Mouse (Mus musculus) forebrain, embryonic 13.5 days (tissue): Measurements from ENCODE around the gene Hnrnpc. TPM values are rescaled to one million over a fixed set of nuclear protein-coding genes. Genes with fewer than 3 reads are reported as not detected.
"Not testable (repeated sequence)": the region's sequence is repeated elsewhere in the genome, so short reads cannot be mapped to it uniquely, and the experiment has no call there.

Experiments used
- ATAC-seq: fragments of 200-750 bp; cut with Nextera tagmentation; 2 replicates; pipeline ENCODE4 v1.8.0; 2017
- H3K27ac ChIP-seq: fragments of 300-500 bp; sonication (generic); 2 replicates; pipeline ENCODE4 v1.5.1; 2015; ENCODE audit warnings: inconsistent platforms, mild to moderate bottlenecking, moderate library complexity
- H3K27me3 ChIP-seq: fragments of 300-500 bp; sonication (generic); 2 replicates; pipeline ENCODE4 v1.6.1; 2015; ENCODE audit warnings: mild to moderate bottlenecking, inconsistent platforms
- H3K36me3 ChIP-seq: fragments of 300-500 bp; sonication (generic); 2 replicates; pipeline ENCODE4 v1.6.1; 2015; ENCODE audit warnings: mild to moderate bottlenecking, inconsistent platforms; ENCODE audit not compliant: poor library complexity, severe bottlenecking
- H3K4me1 ChIP-seq: fragments of 300-500 bp; sonication (generic); 2 replicates; pipeline ENCODE4 v1.6.1; 2015; ENCODE audit warnings: inconsistent platforms
- H3K4me2 ChIP-seq: fragments of 300-500 bp; sonication (generic); 2 replicates; pipeline ENCODE4 v1.6.1; 2015; ENCODE audit warnings: inconsistent platforms, mild to moderate bottlenecking, moderate library complexity
- H3K4me3 ChIP-seq: fragments of 300-500 bp; sonication (generic); 2 replicates; pipeline ENCODE4 v1.5.1; 2015; ENCODE audit warnings: mild to moderate bottlenecking, inconsistent platforms
- H3K9ac ChIP-seq: fragments of 300-500 bp; sonication (generic); 2 replicates; pipeline ENCODE4 v1.6.1; 2015; ENCODE audit warnings: mild to moderate bottlenecking, inconsistent platforms
- H3K9me3 ChIP-seq: fragments of 300-500 bp; sonication (generic); replicated peaks from 2 replicates; pipeline ENCODE4 v1.6.1; 2016; ENCODE audit warnings: inconsistent platforms
- WGBS: fragments of 180-500 bp; shearing (Covaris S2); methylation state at CpG from one replicate; pipeline ENCODE4 v1.1.7; 2015; 5-methylcytosine and 5-hydroxymethylcytosine counted together
- polyA plus RNA-seq: library from polyadenylated mRNA; unstranded; fragments of >200 nt; fragmentation: Nextera tagmentation; extraction: Ambion mirVana; gene quantifications from 2 replicates; pipeline ENCODE4 v1.2.1, GENCODE M21; 2015

The Hnrnpc gene
- polyA plus RNA-seq, 1 experiment from 2014 or later = 894 TPM

- no peaks in the 10 kb centered on the region for H3K27me3 ChIP-seq
- peak overlapping the region; percentile 45 for H3K4me2 ChIP-seq
- H3K9me3 ChIP-seq = no peaks in the 10 kb centered on the region
- peaks cover 27% of the 10 kb centered on the region for H3K36me3 ChIP-seq
- WGBS = 82% methylated on average over 5 of the region's 5 CpGs
- no peak overlapping the region for H3K27ac ChIP-seq
- H3K9ac ChIP-seq = no peak overlapping the region; the same call in 1 of the 2 replicates
- ATAC-seq = no peak
- no peak overlapping the region for H3K4me3 ChIP-seq
- H3K4me1 ChIP-seq = peaks cover 42% of the 10 kb centered on the region
Measured at GRCm38 (mm10) chr14:52100170-52100960, 3.5 kb downstream of the Hnrnpc start.

- no peak overlapping the region for H3K27ac ChIP-seq
- peaks cover 42% of the 10 kb centered on the region for H3K4me1 ChIP-seq
- 0 out of 2 replicates have a peak overlapping the region, but pooled peaks have one; percentile 10 for H3K4me3 ChIP-seq
- H3K9ac ChIP-seq = no peak overlapping the region
- WGBS = 83% methylated on average over 2 of the region's 2 CpGs
- no peaks in the 10 kb centered on the region for H3K9me3 ChIP-seq
- peaks cover 35% of the 10 kb centered on the region for H3K36me3 ChIP-seq
- peak overlapping the region; percentile 32; the same call in 1 of the 2 replicates for H3K4me2 ChIP-seq
- no peaks in the 10 kb centered on the region for H3K27me3 ChIP-seq
- ATAC-seq = no peak
Measured at GRCm38 (mm10) chr14:52099563-52099962, 4.3 kb downstream of the Hnrnpc start.

- WGBS = 89% methylated on average over 3 of the region's 3 CpGs
Measured at GRCm38 (mm10) chr14:52098387-52098786, 5.4 kb downstream of the Hnrnpc start.

GRCm38 (mm10) chr14:52097191-52097590 lies 6.6 kb downstream of the Hnrnpc start:
- not testable (repeated sequence) for H3K9ac ChIP-seq, H3K27me3 ChIP-seq, H3K4me3 ChIP-seq, H3K27ac ChIP-seq, ATAC-seq, H3K9me3 ChIP-seq, H3K4me2 ChIP-seq
- 97% methylated on average over 3 of the region's 3 CpGs for WGBS
- peaks cover 52% of the 10 kb centered on the region for H3K36me3 ChIP-seq
- H3K4me1 ChIP-seq = peaks cover 34% of the 10 kb centered on the region

More at GRCm38 (mm10) chr14:52098387-52098786, 5.4 kb downstream of the Hnrnpc start:
- not testable (repeated sequence) for H3K4me3 ChIP-seq, ATAC-seq, H3K4me2 ChIP-seq, H3K27ac ChIP-seq, H3K9ac ChIP-seq, H3K27me3 ChIP-seq, H3K9me3 ChIP-seq
- Histone ChIP-seq H3K4me1 (peaks cover 42% of the 10 kb centered on the region), H3K36me3 (peaks cover 40% of the 10 kb centered on the region)

GRCm38 (mm10) chr14:52094533-52094932 lies 9.3 kb downstream of the Hnrnpc start:
- Histone ChIP-seq H3K9ac (no peak overlapping the region), H3K4me3 (no peak overlapping the region), H3K4me1 (peaks cover 9% of the 10 kb centered on the region), H3K36me3 (peaks cover 65% of the 10 kb centered on the region), H3K27ac (no peak overlapping the region), H3K27me3 (no peaks in the 10 kb centered on the region), H3K9me3 (no peaks in the 10 kb centered on the region), H3K4me2 (no peak overlapping the region)
- WGBS = 93% methylated on average over 1 of the region's 1 CpGs
- no peak for ATAC-seq

GRCm38 (mm10) chr14:52083083-52083482 lies 20.7 kb downstream of the Hnrnpc start:
- no peak for ATAC-seq
- no peak overlapping the region for H3K27ac ChIP-seq
- H3K4me3 ChIP-seq = no peak overlapping the region
- H3K4me2 ChIP-seq = no peak overlapping the region
- H3K9me3 ChIP-seq = no peaks in the 10 kb centered on the region
- no peak overlapping the region for H3K9ac ChIP-seq
- no peaks in the 10 kb centered on the region for H3K4me1 ChIP-seq
- H3K27me3 ChIP-seq = no peaks in the 10 kb centered on the region
- peaks cover 60% of the 10 kb centered on the region for H3K36me3 ChIP-seq

- WGBS = 93% methylated on average over 15 of the region's 15 CpGs
- Histone ChIP-seq H3K36me3 (peaks cover 62% of the 10 kb centered on the region), H3K4me2 (no peak overlapping the region), H3K4me1 (no peaks in the 10 kb centered on the region), H3K9me3 (no peaks in the 10 kb centered on the region), H3K27ac (no peak overlapping the region), H3K9ac (no peak overlapping the region), H3K4me3 (no peak overlapping the region), H3K27me3 (no peaks in the 10 kb centered on the region)
- 0 out of 2 replicates have a peak, but pooled peaks have one; percentile 16 for ATAC-seq
Measured at GRCm38 (mm10) chr14:52071599-52072137, 32.2 kb downstream of the Hnrnpc start.

- Histone ChIP-seq H3K4me1 (no peaks in the 10 kb centered on the region), H3K36me3 (peaks cover 10% of the 10 kb centered on the region), H3K4me3 (no peak overlapping the region), H3K9me3 (no peaks in the 10 kb centered on the region), H3K4me2 (no peak overlapping the region), H3K27ac (no peak overlapping the region), H3K27me3 (no peaks in the 10 kb centered on the region), H3K9ac (no peak overlapping the region)
- WGBS = 66% methylated on average over 4 of the region's 4 CpGs
- no peak for ATAC-seq
Measured at GRCm38 (mm10) chr14:52066135-52066534, 37.7 kb downstream of the Hnrnpc start.

GRCm38 (mm10) chr14:52061798-52062197 lies 42.0 kb downstream of the Hnrnpc start:
- Histone ChIP-seq H3K4me1 (no peaks in the 10 kb centered on the region), H3K9me3 (no peaks in the 10 kb centered on the region), H3K27me3 (no peaks in the 10 kb centered on the region), H3K27ac (no peak overlapping the region), H3K9ac (no peak overlapping the region), H3K4me3 (no peak overlapping the region), H3K36me3 (no peaks in the 10 kb centered on the region), H3K4me2 (no peak overlapping the region)
- 88% methylated on average over 8 of the region's 8 CpGs for WGBS
- no peak for ATAC-seq

- no peaks in the 10 kb centered on the region for H3K36me3 ChIP-seq
- no peak overlapping the region for H3K4me2 ChIP-seq
- H3K4me3 ChIP-seq = no peak overlapping the region
- WGBS = 81% methylated on average over 1 of the region's 1 CpGs
- no peak overlapping the region for H3K9ac ChIP-seq
- H3K4me1 ChIP-seq = no peaks in the 10 kb centered on the region
- ATAC-seq = no peak
- H3K27me3 ChIP-seq = no peaks in the 10 kb centered on the region
- H3K9me3 ChIP-seq = no peaks in the 10 kb centered on the region
- H3K27ac ChIP-seq = no peak overlapping the region
Measured at GRCm38 (mm10) chr14:52060800-52061199, 43.0 kb downstream of the Hnrnpc start.

GRCm38 (mm10) chr14:52059982-52060381 lies 43.8 kb downstream of the Hnrnpc start:
- no peaks in the 10 kb centered on the region for H3K9me3 ChIP-seq
- no peak for ATAC-seq
- H3K4me3 ChIP-seq = no peak overlapping the region
- H3K9ac ChIP-seq = no peak overlapping the region
- no peak overlapping the region for H3K27ac ChIP-seq
- no peaks in the 10 kb centered on the region for H3K36me3 ChIP-seq
- no peak overlapping the region for H3K4me2 ChIP-seq
- H3K27me3 ChIP-seq = no peaks in the 10 kb centered on the region
- H3K4me1 ChIP-seq = no peaks in the 10 kb centered on the region
- WGBS = 64% methylated on average over 4 of the region's 4 CpGs

- not testable (repeated sequence) for H3K36me3 ChIP-seq, H3K4me2 ChIP-seq, H3K27ac ChIP-seq, H3K9ac ChIP-seq, ATAC-seq, H3K4me3 ChIP-seq, H3K4me1 ChIP-seq, H3K27me3 ChIP-seq, H3K9me3 ChIP-seq
- 89% methylated on average over 3 of the region's 3 CpGs for WGBS
Measured at GRCm38 (mm10) chr14:52052720-52053119, 51.1 kb downstream of the Hnrnpc start.
